Mouse (Mus musculus): ENCODE results near the gene Stx1a. TPM values are rescaled to one million over a fixed set of nuclear protein-coding genes. Genes with fewer than 3 reads are reported as not detected.

Stx1a gene
- 16.2 and 19.7 TPM in 2 replicates for polyA plus RNA-seq (2015; fragmentation: Nextera tagmentation; extraction: Ambion mirVana)

- peak within 1 kb of the TSS; percentile 58 for H3K27ac ChIP-seq (replicated peaks)
These were observed at the start of gene Stx1a for GRCm38 (mm10) chr5:135023344-135024173. TSS of gene Stx1a (plus strand) at chr5:135023482.

GRCm38 (mm10) chr5:134973526-134973925 is 49.8 kb upstream of the Stx1a start:
- H3K27me3 ChIP-seq, result no peaks in the 10 kb centered on the region
- H3K9ac ChIP-seq, result no peak overlapping the region
- no peaks in the 10 kb centered on the region for H3K4me1 ChIP-seq
- no peak for ATAC-seq (ENCODE audit: insufficient number of reproducible peaks, low FRiP score, low TSS enrichment, low read depth)
- WGBS, result 86% methylated on average over 7 of the region's 7 CpGs
- no peak overlapping the region for H3K27ac ChIP-seq (replicated peaks)
- H3K36me3 ChIP-seq, result no peaks in the 10 kb centered on the region
- H3K4me2 ChIP-seq (replicated peaks), result no peak overlapping the region
- no peaks in the 10 kb centered on the region for H3K9me3 ChIP-seq (replicated peaks)
- no peak overlapping the region for H3K4me3 ChIP-seq (replicated peaks)

More at GRCm38 (mm10) chr5:135023344-135024173, at the start of gene Stx1a:
- Histone ChIP-seq H3K36me3 (no peaks in the 10 kb centered on the region), H3K4me2 (replicated peaks) (peak within 1 kb of the TSS; percentile 92), H3K9me3 (replicated peaks) (no peaks in the 10 kb centered on the region), H3K9ac (peak within 1 kb of the TSS; percentile 65), H3K4me1 (peaks cover 34% of the 10 kb centered on the region), H3K27me3 (no peaks in the 10 kb centered on the region), H3K4me3 (replicated peaks) (peak within 1 kb of the TSS; percentile 78)
- ATAC-seq (ENCODE audit: insufficient number of reproducible peaks, low FRiP score, low TSS enrichment, low read depth), result peak; percentile 94
- under 1% methylated on average over 61 of the region's 61 CpGs for WGBS

- no peak for ATAC-seq (ENCODE audit: insufficient number of reproducible peaks, low FRiP score, low TSS enrichment, low read depth)
- Histone ChIP-seq H3K9ac (no peak overlapping the region), H3K27me3 (no peaks in the 10 kb centered on the region), H3K27ac (replicated peaks) (no peak overlapping the region), H3K9me3 (replicated peaks) (no peaks in the 10 kb centered on the region), H3K4me3 (replicated peaks) (no peak overlapping the region), H3K4me1 (no peaks in the 10 kb centered on the region), H3K36me3 (no peaks in the 10 kb centered on the region), H3K4me2 (replicated peaks) (no peak overlapping the region)
- 71% methylated on average over 7 of the region's 7 CpGs for WGBS
These were observed 49.0 kb upstream of the Stx1a start for GRCm38 (mm10) chr5:134974294-134974693.

- no peaks in the 10 kb centered on the region for H3K9me3 ChIP-seq (replicated peaks)
- H3K36me3 ChIP-seq, result no peaks in the 10 kb centered on the region
- no peaks in the 10 kb centered on the region for H3K4me1 ChIP-seq
- no peak overlapping the region for H3K9ac ChIP-seq
- H3K27me3 ChIP-seq, result no peaks in the 10 kb centered on the region
- ATAC-seq (ENCODE audit: insufficient number of reproducible peaks, low FRiP score, low TSS enrichment, low read depth), result no peak
- 64% methylated on average over 2 of the region's 2 CpGs for WGBS
- H3K4me3 ChIP-seq (replicated peaks), result no peak overlapping the region
- H3K4me2 ChIP-seq (replicated peaks), result no peak overlapping the region
- no peak overlapping the region for H3K27ac ChIP-seq (replicated peaks)
These were observed 48.4 kb upstream of the Stx1a start for GRCm38 (mm10) chr5:134974921-134975320.

GRCm38 (mm10) chr5:134976164-134976563 is 47.1 kb upstream of the Stx1a start:
- 93% methylated on average over 2 of the region's 2 CpGs for WGBS
- H3K4me1 ChIP-seq, result no peaks in the 10 kb centered on the region
- H3K27ac ChIP-seq (replicated peaks), result no peak overlapping the region
- no peaks in the 10 kb centered on the region for H3K9me3 ChIP-seq (replicated peaks)
- no peak overlapping the region for H3K9ac ChIP-seq
- H3K27me3 ChIP-seq, result no peaks in the 10 kb centered on the region
- H3K4me3 ChIP-seq (replicated peaks), result no peak overlapping the region
- H3K36me3 ChIP-seq, result no peaks in the 10 kb centered on the region
- no peak overlapping the region for H3K4me2 ChIP-seq (replicated peaks)
- ATAC-seq (ENCODE audit: insufficient number of reproducible peaks, low FRiP score, low TSS enrichment, low read depth), result no peak

GRCm38 (mm10) chr5:134976577-134977250 is 46.6 kb upstream of the Stx1a start:
- no peak for ATAC-seq (ENCODE audit: insufficient number of reproducible peaks, low FRiP score, low TSS enrichment, low read depth)
- Histone ChIP-seq H3K27me3 (no peaks in the 10 kb centered on the region), H3K36me3 (no peaks in the 10 kb centered on the region), H3K9me3 (replicated peaks) (no peaks in the 10 kb centered on the region), H3K9ac (no peak overlapping the region), H3K4me1 (no peaks in the 10 kb centered on the region), H3K27ac (replicated peaks) (no peak overlapping the region), H3K4me3 (replicated peaks) (no peak overlapping the region), H3K4me2 (replicated peaks) (no peak overlapping the region)
- 76% methylated on average over 14 of the region's 14 CpGs for WGBS

GRCm38 (mm10) chr5:134977837-134978236 is 45.4 kb upstream of the Stx1a start:
- H3K4me1 ChIP-seq, result no peaks in the 10 kb centered on the region
- H3K9me3 ChIP-seq (replicated peaks), result no peaks in the 10 kb centered on the region
- no peak overlapping the region for H3K4me2 ChIP-seq (replicated peaks)
- H3K9ac ChIP-seq, result no peak overlapping the region
- 86% methylated on average over 4 of the region's 4 CpGs for WGBS
- no peaks in the 10 kb centered on the region for H3K27me3 ChIP-seq
- ATAC-seq (ENCODE audit: insufficient number of reproducible peaks, low FRiP score, low TSS enrichment, low read depth), result no peak
- H3K36me3 ChIP-seq, result no peaks in the 10 kb centered on the region
- H3K4me3 ChIP-seq (replicated peaks), result no peak overlapping the region
- no peak overlapping the region for H3K27ac ChIP-seq (replicated peaks)

- Histone ChIP-seq H3K4me2 (replicated peaks) (no peak overlapping the region), H3K4me3 (replicated peaks) (no peak overlapping the region), H3K27ac (replicated peaks) (no peak overlapping the region), H3K9ac (no peak overlapping the region), H3K36me3 (no peaks in the 10 kb centered on the region), H3K4me1 (peaks cover 10% of the 10 kb centered on the region), H3K27me3 (peaks cover 26% of the 10 kb centered on the region), H3K9me3 (replicated peaks) (no peaks in the 10 kb centered on the region)
- ATAC-seq (ENCODE audit: insufficient number of reproducible peaks, low FRiP score, low TSS enrichment, low read depth), result no peak
- WGBS, result 42% methylated on average over 10 of the region's 10 CpGs
These were observed 42.1 kb upstream of the Stx1a start for GRCm38 (mm10) chr5:134981149-134981548.

- Histone ChIP-seq H3K4me1 (peaks cover 21% of the 10 kb centered on the region), H3K9me3 (replicated peaks) (no peaks in the 10 kb centered on the region), H3K36me3 (no peaks in the 10 kb centered on the region), H3K4me2 (replicated peaks) (no peak overlapping the region), H3K27ac (replicated peaks) (no peak overlapping the region), H3K27me3 (peaks cover 46% of the 10 kb centered on the region), H3K9ac (no peak overlapping the region), H3K4me3 (replicated peaks) (no peak overlapping the region)
- 100% methylated on average over 1 of the region's 1 CpGs for WGBS
- no peak for ATAC-seq (ENCODE audit: insufficient number of reproducible peaks, low FRiP score, low TSS enrichment, low read depth)
These were observed 40.2 kb upstream of the Stx1a start for GRCm38 (mm10) chr5:134983111-134983510.

DNA sequence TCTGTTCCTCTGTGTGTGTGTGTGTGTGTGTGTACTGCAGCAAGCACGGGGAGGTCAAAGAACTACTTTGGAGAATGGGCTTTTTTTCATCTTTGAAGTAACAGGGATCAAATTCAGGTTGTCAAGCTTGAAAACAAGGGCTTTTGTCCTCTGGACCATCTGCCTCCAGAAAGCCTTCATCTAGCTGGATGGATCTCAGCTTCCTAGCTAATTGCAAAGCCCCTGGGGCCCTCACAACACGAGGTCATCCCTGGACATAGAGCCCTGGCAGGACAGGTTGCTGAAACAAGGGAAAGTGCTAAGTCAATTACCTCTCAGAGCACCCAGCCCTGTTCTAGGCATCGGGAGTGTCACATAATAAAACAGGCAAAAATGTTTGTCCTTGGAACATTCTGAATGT is 39.5 kb upstream of the Stx1a start:
- Histone ChIP-seq H3K9me3 (replicated peaks) (no peaks in the 10 kb centered on the region), H3K9ac (no peak overlapping the region), H3K4me1 (peaks cover 21% of the 10 kb centered on the region), H3K4me2 (replicated peaks) (no peak overlapping the region), H3K27me3 (peaks cover 49% of the 10 kb centered on the region), H3K36me3 (no peaks in the 10 kb centered on the region), H3K27ac (replicated peaks) (no peak overlapping the region), H3K4me3 (replicated peaks) (no peak overlapping the region)
- 9% methylated on average over 3 of the region's 3 CpGs for WGBS
- no peak for ATAC-seq (ENCODE audit: insufficient number of reproducible peaks, low FRiP score, low TSS enrichment, low read depth)

DNA sequence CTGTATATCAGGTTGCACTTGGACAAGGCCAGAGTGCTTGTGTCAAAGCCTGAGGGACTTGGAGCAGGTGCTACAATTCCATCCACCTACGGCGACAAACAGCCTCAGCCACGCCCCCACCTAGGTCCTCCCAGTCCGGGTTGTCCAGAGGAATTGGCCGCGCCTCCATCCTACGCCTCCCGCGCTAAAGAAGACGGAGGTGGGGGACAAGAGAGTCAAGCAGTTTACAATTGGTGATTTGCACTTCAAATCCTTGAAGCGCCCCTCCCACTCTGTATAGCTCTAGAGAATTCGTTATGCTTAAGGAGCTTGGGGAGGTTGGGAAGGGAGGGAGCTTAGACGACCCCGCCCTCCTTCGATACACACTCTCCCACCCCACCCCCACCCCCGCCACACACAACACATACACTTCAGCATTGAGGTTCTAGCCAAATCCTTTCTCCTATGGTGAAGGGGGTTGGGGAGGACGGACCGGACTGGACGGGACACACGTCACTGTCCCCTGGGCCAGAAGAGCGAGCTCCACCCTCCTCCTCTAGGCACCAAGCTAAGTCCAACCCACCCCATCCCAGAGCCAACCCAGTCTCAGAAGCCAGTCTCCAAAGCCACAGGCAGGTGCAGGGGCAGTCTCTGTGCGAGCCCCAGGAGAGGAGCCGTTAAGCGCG is 37.5 kb upstream of the Stx1a start, which contains the start of gene Cldn3:
Cldn3 (plus strand) TSS at position 582 of the 665 bp plus-strand sequence.
- peaks cover 53% of the 10 kb centered on the region for H3K27me3 ChIP-seq
- WGBS, result under 1% methylated on average over 25 of the region's 25 CpGs
- peak within 1 kb of the TSS; percentile 37 for H3K4me3 ChIP-seq (replicated peaks)
- no peak within 1 kb of the TSS; the same call in 1 of the 2 replicates for H3K27ac ChIP-seq (replicated peaks)
- ATAC-seq (ENCODE audit: insufficient number of reproducible peaks, low FRiP score, low TSS enrichment, low read depth), result peak; percentile 87
- H3K9ac ChIP-seq, result peak within 1 kb of the TSS; percentile 21; the same call in 1 of the 2 replicates
- H3K4me2 ChIP-seq (replicated peaks), result peak within 1 kb of the TSS; percentile 44
- H3K9me3 ChIP-seq (replicated peaks), result no peaks in the 10 kb centered on the region
- H3K4me1 ChIP-seq, result peaks cover 21% of the 10 kb centered on the region
- no peaks in the 10 kb centered on the region for H3K36me3 ChIP-seq

Data from embryonic facial prominence, embryonic 15.5 days (tissue).